Mouse (Mus musculus) brain, embryonic 14.5 days (tissue): Measurements from ENCODE around the gene Flywch1.

Experiments
- CTCF ChIP-seq: fragments of 200-500 bp; IDR thresholded peaks from 2 replicates; pipeline ENCODE4 v1.5.1; 2012; ENCODE audit warnings: inconsistent platforms, mild to moderate bottlenecking, moderate library complexity, borderline replicate concordance; ENCODE audit not compliant: insufficient read depth, insufficient read length; ENCODE audit errors: extremely low read depth
- POLR2A ChIP-seq: fragments of 200-500 bp; IDR thresholded peaks from 2 replicates; pipeline ENCODE4 v1.6.1; 2012; ENCODE audit warnings: mild to moderate bottlenecking, inconsistent platforms, borderline replicate concordance; ENCODE audit not compliant: poor library complexity, insufficient read depth, insufficient read length, severe bottlenecking; ENCODE audit errors: extremely low read depth

GRCm38 (mm10) chr17:23788973-23789372, 17.6 kb upstream of the Flywch1 start:
- no peak for TF ChIP-seq CTCF
- TF ChIP-seq POLR2A = no peak
